Mouse (Mus musculus): ENCODE measurements at regions not wholly inside any gene's neighbourhood (a gene's known extent, or its start where the extent isn't known, plus 50 kb on each side); places are given as distances from the start of the nearest gene placed in this dataset.
"Not testable (repeated sequence)": the region's sequence is repeated elsewhere in the genome, so short reads cannot be mapped to it uniquely, and the experiment has no call there.

- intact Hi-C loops (cut with DNase I) = loop anchor here (5.0 kb wide), 1 partner anchor 110 kb away; no protein-coding TSS in a partner anchor
- peak; percentile 78 for DNase-seq
Measured at GRCm38 (mm10) chr2:147307488-147308386, 54.0 kb upstream of the Pax1 start.

- intact Hi-C loops (cut with DNase I) = loop anchor here (5.0 kb wide), 1 partner anchor 109 kb away; no protein-coding TSS in a partner anchor
- no peak for DNase-seq
Measured at GRCm38 (mm10) chr2:147306728-147307127, 55.0 kb upstream of the Pax1 start.

GRCm38 (mm10) chr2:147305262-147305661 lies 56.5 kb upstream of the Pax1 start:
- intact Hi-C loops (cut with DNase I) = loop anchor here (5.0 kb wide), 1 partner anchor 108 kb away; no protein-coding TSS in a partner anchor
- peak; percentile 29 for DNase-seq

GRCm38 (mm10) chr2:147300503-147300902 lies 61.2 kb upstream of the Pax1 start:
- intact Hi-C loops (cut with DNase I) = loop anchor here (5.0 kb wide), 1 partner anchor 93 kb away; no protein-coding TSS in a partner anchor
- no peak for DNase-seq

- intact Hi-C loops (cut with DNase I) = no loop called here
- DNase-seq = no peak
Measured at GRCm38 (mm10) chr2:147299359-147299758, 62.4 kb upstream of the Pax1 start.

GRCm38 (mm10) chr2:147298499-147298896 lies 63.2 kb upstream of the Pax1 start:
- intact Hi-C loops (cut with DNase I) = no loop called here
- DNase-seq = peak; percentile 98

- DNase-seq = peak; percentile 6
Measured at GRCm38 (mm10) chr2:147297876-147298498, 63.7 kb upstream of the Pax1 start.

GRCm38 (mm10) chr2:147294926-147295325 lies 66.8 kb upstream of the Pax1 start:
- intact Hi-C loops (cut with DNase I); DNase-seq: not testable (repeated sequence)

More at GRCm38 (mm10) chr2:147297876-147298498, 63.7 kb upstream of the Pax1 start:
- intact Hi-C loops (cut with DNase I) = no loop called here

- intact Hi-C loops (cut with DNase I) = no loop called here
- no peak for DNase-seq
Measured at GRCm38 (mm10) chr2:147293294-147293688, 68.4 kb upstream of the Pax1 start.

- intact Hi-C loops (cut with DNase I) = no loop called here
- no peak for DNase-seq
Measured at GRCm38 (mm10) chr2:147292387-147293293, 69.1 kb upstream of the Pax1 start.

- DNase-seq = no peak
- intact Hi-C loops (cut with DNase I) = no loop called here
Measured at GRCm38 (mm10) chr2:147283390-147283789, 78.3 kb upstream of the Pax1 start.

GRCm38 (mm10) chr2:147277636-147278035 lies 83.6 kb upstream of the Nkx2-2 start:
- no peak for DNase-seq
- intact Hi-C loops (cut with DNase I) = no loop called here

- DNase-seq = no peak
- intact Hi-C loops (cut with DNase I) = no loop called here
Measured at GRCm38 (mm10) chr2:147269171-147269570, 75.1 kb upstream of the Nkx2-2 start.

GRCm38 (mm10) chr2:147267901-147268300 lies 73.9 kb upstream of the Nkx2-2 start:
- intact Hi-C loops (cut with DNase I) = no loop called here
- DNase-seq = no peak

GRCm38 (mm10) chr2:147267257-147267656 lies 73.2 kb upstream of the Nkx2-2 start:
- DNase-seq = no peak
- intact Hi-C loops (cut with DNase I) = no loop called here

GRCm38 (mm10) chr2:147256696-147257095 lies 62.7 kb upstream of the Nkx2-2 start:
- intact Hi-C loops (cut with DNase I) = no loop called here
- DNase-seq = peak; percentile 77

GRCm38 (mm10) chr2:147254944-147255343 lies 60.9 kb upstream of the Nkx2-2 start:
- no peak for DNase-seq
- intact Hi-C loops (cut with DNase I) = no loop called here

- peak; percentile 75 for DNase-seq
- intact Hi-C loops (cut with DNase I) = no loop called here
Measured at GRCm38 (mm10) chr2:147254137-147254536, 60.1 kb upstream of the Nkx2-2 start.

- DNase-seq = no peak
- intact Hi-C loops (cut with DNase I) = no loop called here
Measured at GRCm38 (mm10) chr2:147247981-147248514, 54.0 kb upstream of the Nkx2-2 start.

- no peak for DNase-seq
- intact Hi-C loops (cut with DNase I) = no loop called here
Measured at GRCm38 (mm10) chr2:147247238-147247637, 53.2 kb upstream of the Nkx2-2 start.

Measured in left cerebral cortex, postnatal 4 days (tissue).